Mouse (Mus musculus): ENCODE data around the gene Slirp. TPM values are rescaled to one million over a fixed set of nuclear protein-coding genes. Genes with fewer than 3 reads are reported as not detected.
A peak's percentile ranks its signal among the peaks of the same experiment; 100 is the strongest.
"Not testable (repeated sequence)": the region's sequence is repeated elsewhere in the genome, so short reads cannot be mapped to it uniquely, and the experiment has no call there.

The Slirp gene
- polyA plus RNA-seq, 1 experiment from 2014 or later, result 137 TPM

- H3K4me2 ChIP-seq (ENCODE audit: low read depth, low read length), result peak overlapping the region; percentile 90
- peaks cover 19% of the 10 kb centered on the region for H3K36me3 ChIP-seq (ENCODE audit: control insufficient read depth, insufficient read depth)
- peak overlapping the region; percentile 78 for H3K4me3 ChIP-seq (ENCODE audit: low read depth, low read length)
- no peak overlapping the region; the same call in 1 of the 2 replicates for H3K27ac ChIP-seq (ENCODE audit: low read length)
- no peaks in the 10 kb centered on the region for H3K9me3 ChIP-seq (replicated peaks; ENCODE audit: control insufficient read depth, low read length)
- H3K9ac ChIP-seq (ENCODE audit: low read depth, low read length), result peak overlapping the region; percentile 79
- H3K27me3 ChIP-seq (ENCODE audit: control insufficient read depth, insufficient read depth, low read depth, low read length), result no peaks in the 10 kb centered on the region
- peaks cover 20% of the 10 kb centered on the region for H3K4me1 ChIP-seq (ENCODE audit: control insufficient read depth, low read depth, low read length)
- WGBS (ENCODE audit: insufficient replicate concordance), result 2% methylated on average over 16 of the region's 16 CpGs
- no peak for ATAC-seq (ENCODE audit: low read depth)
Measured at GRCm38 (mm10) chr12:87444211-87444610, 515 bp downstream of the Slirp start.

- Histone ChIP-seq H3K27me3 (ENCODE audit: control insufficient read depth, insufficient read depth, low read depth, low read length) (no peaks in the 10 kb centered on the region), H3K9ac (ENCODE audit: low read depth, low read length) (no peak overlapping the region), H3K4me3 (ENCODE audit: low read depth, low read length) (no peak overlapping the region), H3K4me1 (ENCODE audit: control insufficient read depth, low read depth, low read length) (peaks cover 5% of the 10 kb centered on the region), H3K36me3 (ENCODE audit: control insufficient read depth, insufficient read depth) (peaks cover 49% of the 10 kb centered on the region), H3K9me3 (replicated peaks; ENCODE audit: control insufficient read depth, low read length) (no peaks in the 10 kb centered on the region), H3K27ac (ENCODE audit: low read length) (no peak overlapping the region), H3K4me2 (ENCODE audit: low read depth, low read length) (no peak overlapping the region)
- 80% methylated on average over 9 of the region's 9 CpGs for WGBS (ENCODE audit: insufficient replicate concordance)
- ATAC-seq (ENCODE audit: low read depth), result no peak
Measured at GRCm38 (mm10) chr12:87449456-87449855, 5.8 kb downstream of the Slirp start.

- 49% methylated on average over 6 of the region's 6 CpGs for WGBS (ENCODE audit: insufficient replicate concordance)
- Histone ChIP-seq H3K4me3 (ENCODE audit: low read depth, low read length) (no peak overlapping the region), H3K9ac (ENCODE audit: low read depth, low read length) (no peak overlapping the region), H3K27me3 (ENCODE audit: control insufficient read depth, insufficient read depth, low read depth, low read length) (no peaks in the 10 kb centered on the region), H3K9me3 (replicated peaks; ENCODE audit: control insufficient read depth, low read length) (no peaks in the 10 kb centered on the region), H3K27ac (ENCODE audit: low read length) (no peak overlapping the region), H3K4me1 (ENCODE audit: control insufficient read depth, low read depth, low read length) (peaks cover 6% of the 10 kb centered on the region), H3K4me2 (ENCODE audit: low read depth, low read length) (no peak overlapping the region), H3K36me3 (ENCODE audit: control insufficient read depth, insufficient read depth) (peaks cover 47% of the 10 kb centered on the region)
- ATAC-seq (ENCODE audit: low read depth), result peak; percentile 89
Measured at GRCm38 (mm10) chr12:87464678-87465297, 21.1 kb downstream of the Slirp start.

- Histone ChIP-seq H3K9ac (ENCODE audit: low read depth, low read length) (peak overlapping the region; percentile 89), H3K9me3 (replicated peaks; ENCODE audit: control insufficient read depth, low read length) (no peaks in the 10 kb centered on the region), H3K4me2 (ENCODE audit: low read depth, low read length) (peak overlapping the region; percentile 75), H3K4me3 (ENCODE audit: low read depth, low read length) (peak overlapping the region; percentile 87), H3K36me3 (ENCODE audit: control insufficient read depth, insufficient read depth) (peaks cover 13% of the 10 kb centered on the region), H3K4me1 (ENCODE audit: control insufficient read depth, low read depth, low read length) (peaks cover 13% of the 10 kb centered on the region), H3K27ac (ENCODE audit: low read length) (0 out of 2 replicates have a peak overlapping the region, but pooled peaks have one; percentile 31), H3K27me3 (ENCODE audit: control insufficient read depth, insufficient read depth, low read depth, low read length) (no peaks in the 10 kb centered on the region)
- WGBS (ENCODE audit: insufficient replicate concordance), result 37% methylated on average over 7 of the region's 7 CpGs
- no peak for ATAC-seq (ENCODE audit: low read depth)
Measured at GRCm38 (mm10) chr12:87470263-87471136, 26.8 kb downstream of the Slirp start.

GRCm38 (mm10) chr12:87471421-87471963 lies 27.8 kb downstream of the Slirp start:
- no peak for ATAC-seq (ENCODE audit: low read depth)

GRCm38 (mm10) chr12:87471964-87472786 lies 28.5 kb downstream of the Slirp start, which contains the start of gene Snw1:
Gene Snw1 (minus strand): TSS chr12:87472274.
- Histone ChIP-seq H3K27ac (ENCODE audit: low read length) (peak within 1 kb of the TSS; percentile 69), H3K27me3 (ENCODE audit: control insufficient read depth, insufficient read depth, low read depth, low read length) (no peaks in the 10 kb centered on the region), H3K36me3 (ENCODE audit: control insufficient read depth, insufficient read depth) (peaks cover 6% of the 10 kb centered on the region; the same call in 1 of the 2 replicates), H3K9ac (ENCODE audit: low read depth, low read length) (peak within 1 kb of the TSS; percentile 89), H3K4me2 (ENCODE audit: low read depth, low read length) (peak within 1 kb of the TSS; percentile 75), H3K9me3 (replicated peaks; ENCODE audit: control insufficient read depth, low read length) (no peaks in the 10 kb centered on the region), H3K4me1 (ENCODE audit: control insufficient read depth, low read depth, low read length) (peaks cover 13% of the 10 kb centered on the region), H3K4me3 (ENCODE audit: low read depth, low read length) (peak within 1 kb of the TSS; percentile 87)
- peak; percentile 98 for ATAC-seq (ENCODE audit: low read depth)
- 3% methylated on average over 45 of the region's 45 CpGs for WGBS (ENCODE audit: insufficient replicate concordance)

More at GRCm38 (mm10) chr12:87471421-87471963, 27.8 kb downstream of the Slirp start:
- Histone ChIP-seq H3K4me3 (ENCODE audit: low read depth, low read length) (peak overlapping the region; percentile 87), H3K36me3 (ENCODE audit: control insufficient read depth, insufficient read depth) (peaks cover 8% of the 10 kb centered on the region), H3K4me1 (ENCODE audit: control insufficient read depth, low read depth, low read length) (peaks cover 13% of the 10 kb centered on the region), H3K9me3 (replicated peaks; ENCODE audit: control insufficient read depth, low read length) (no peaks in the 10 kb centered on the region), H3K27ac (ENCODE audit: low read length) (peak overlapping the region; percentile 69), H3K27me3 (ENCODE audit: control insufficient read depth, insufficient read depth, low read depth, low read length) (no peaks in the 10 kb centered on the region), H3K4me2 (ENCODE audit: low read depth, low read length) (peak overlapping the region; percentile 75), H3K9ac (ENCODE audit: low read depth, low read length) (peak overlapping the region; percentile 89)
- whole genome bisulfite sequencing (ENCODE audit: insufficient replicate concordance), result 0% methylated on average over 19 of the region's 19 CpGs

- Histone ChIP-seq H3K36me3 (ENCODE audit: control insufficient read depth, insufficient read depth) (no peaks in the 10 kb centered on the region), H3K27me3 (ENCODE audit: control insufficient read depth, insufficient read depth, low read depth, low read length) (no peaks in the 10 kb centered on the region), H3K4me3 (ENCODE audit: low read depth, low read length) (no peak overlapping the region), H3K4me1 (ENCODE audit: control insufficient read depth, low read depth, low read length) (peaks cover 13% of the 10 kb centered on the region), H3K27ac (ENCODE audit: low read length) (no peak overlapping the region), H3K4me2 (ENCODE audit: low read depth, low read length) (no peak overlapping the region), H3K9ac (ENCODE audit: low read depth, low read length) (no peak overlapping the region), H3K9me3 (replicated peaks; ENCODE audit: control insufficient read depth, low read length) (no peaks in the 10 kb centered on the region)
- WGBS (ENCODE audit: insufficient replicate concordance), result 56% methylated on average over 3 of the region's 3 CpGs
- ATAC-seq (ENCODE audit: low read depth), result no peak
Measured at GRCm38 (mm10) chr12:87474756-87475155, 31.1 kb downstream of the Slirp start.

- not testable (repeated sequence) for ATAC-seq (ENCODE audit: low read depth); H3K4me1 ChIP-seq (ENCODE audit: control insufficient read depth, low read depth, low read length); H3K27ac ChIP-seq (ENCODE audit: low read length); H3K27me3 ChIP-seq (ENCODE audit: control insufficient read depth, insufficient read depth, low read depth, low read length); H3K4me3 ChIP-seq (ENCODE audit: low read depth, low read length); H3K9me3 ChIP-seq (replicated peaks; ENCODE audit: control insufficient read depth, low read length); H3K4me2 ChIP-seq (ENCODE audit: low read depth, low read length); H3K9ac ChIP-seq (ENCODE audit: low read depth, low read length); H3K36me3 ChIP-seq (ENCODE audit: control insufficient read depth, insufficient read depth)
- WGBS (ENCODE audit: insufficient replicate concordance), result 65% methylated on average over 5 of the region's 5 CpGs
Measured at GRCm38 (mm10) chr12:87482482-87482881, 38.8 kb downstream of the Slirp start.

Data from liver, embryonic 16.5 days (tissue).